Mouse (Mus musculus): ENCODE measurements around the gene Nmrk2.

DNA sequence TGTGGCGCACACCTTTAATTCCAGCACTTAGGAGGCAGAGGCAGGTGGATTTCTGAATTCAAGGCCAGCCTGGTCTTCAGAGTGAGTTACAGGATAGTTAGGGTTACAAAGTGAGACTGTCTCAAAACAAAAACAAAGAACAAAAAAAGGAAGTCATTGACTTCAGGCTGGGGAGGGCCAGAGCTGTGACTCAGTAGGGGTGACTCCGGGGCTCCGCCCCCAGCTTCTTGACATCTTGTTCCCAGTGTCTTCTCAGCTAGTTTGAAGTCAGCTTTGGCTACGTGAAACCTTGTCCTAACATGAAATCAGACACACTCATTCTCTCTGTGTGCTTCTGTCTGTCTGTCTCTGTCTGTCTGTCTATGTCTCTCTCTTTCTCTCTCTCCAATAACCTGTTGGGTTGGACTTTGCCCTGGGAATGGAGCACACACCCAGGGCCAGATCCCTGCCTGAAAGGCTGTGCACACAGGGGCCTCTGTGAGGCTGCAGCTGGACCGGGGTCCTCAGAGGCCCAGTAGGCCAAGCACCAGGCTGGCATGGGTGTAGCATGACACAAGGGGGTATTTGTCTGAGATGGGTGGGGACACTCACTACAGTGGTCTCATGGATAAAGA, 19.7 kb upstream of the Nmrk2 start:
- no peak for TF ChIP-seq POLR2A (IDR thresholded peaks at IDR 0.05; ENCODE audit: borderline replicate concordance, extremely low read depth, low read depth, low read length)
- TF ChIP-seq CTCF (IDR thresholded peaks at IDR 0.05; ENCODE audit: insufficient read depth, low read length), result no peak

Measured in lung, adult 2 months (tissue).